Mouse (Mus musculus) heart, embryonic 16.5 days (tissue): ENCODE measurements around the gene Card19. TPM values are rescaled to one million over a fixed set of nuclear protein-coding genes. Genes with fewer than 3 reads are reported as not detected.
A peak's percentile ranks its signal among the peaks of the same experiment; 100 is the strongest.

Experiments used
- ATAC-seq: fragments of 200-750 bp; cut with Nextera tagmentation; replicated peaks from 2 replicates; pipeline ENCODE4 v1.8.0; 2017; ENCODE audit warnings: moderate number of reproducible peaks; ENCODE audit not compliant: insufficient read depth, low FRiP score; ENCODE audit errors: extremely low read depth
- H3K27ac ChIP-seq: fragments of 300-500 bp; sonication (generic); 2 replicates; pipeline ENCODE4 v1.5.1; 2014; ENCODE audit warnings: mild to moderate bottlenecking, low read length, control low read depth, moderate library complexity
- H3K27me3 ChIP-seq: fragments of 300-500 bp; sonication (generic); 2 replicates; pipeline ENCODE4 v1.6.1; 2014; ENCODE audit warnings: low read length, mixed read lengths; ENCODE audit not compliant: control insufficient read depth, insufficient read depth
- H3K36me3 ChIP-seq: fragments of 300-500 bp; sonication (generic); 2 replicates; pipeline ENCODE4 v1.6.1; 2014; ENCODE audit not compliant: control insufficient read depth, insufficient read depth
- H3K4me1 ChIP-seq: fragments of 300-500 bp; sonication (generic); 2 replicates; pipeline ENCODE4 v1.6.1; 2014; ENCODE audit warnings: low read length, mixed read lengths; ENCODE audit not compliant: control insufficient read depth, insufficient read depth
- H3K4me2 ChIP-seq: fragments of 300-500 bp; sonication (generic); 2 replicates; pipeline ENCODE4 v1.6.1; 2014; ENCODE audit warnings: low read depth, mild to moderate bottlenecking, control low read depth, low read length
- H3K4me3 ChIP-seq: fragments of 300-500 bp; sonication (generic); 2 replicates; pipeline ENCODE4 v1.5.1; 2014; ENCODE audit warnings: mild to moderate bottlenecking, control low read depth, low read length
- H3K9ac ChIP-seq: fragments of 300-500 bp; sonication (generic); 2 replicates; pipeline ENCODE4 v1.6.1; 2014; ENCODE audit warnings: low read length, control low read depth
- H3K9me3 ChIP-seq: fragments of 300-500 bp; sonication (generic); replicated peaks from 2 replicates; pipeline ENCODE4 v1.6.1; 2016; ENCODE audit warnings: low read length; ENCODE audit not compliant: control insufficient read depth
- WGBS: fragments of 180-500 bp; shearing (Covaris S2); extraction: QIAGEN DNeasy Blood & Tissue Kit; methylation state at CpG from one replicate; pipeline ENCODE4 v1.1.7; 2014; 5-methylcytosine and 5-hydroxymethylcytosine counted together
- polyA plus RNA-seq: library from polyadenylated mRNA; unstranded; fragments of >200 nt; fragmentation: Nextera tagmentation; extraction: Ambion mirVana; gene quantifications from 2 replicates; pipeline ENCODE4 v1.2.1, GENCODE M21; 2015

Card19 gene
- polyA plus RNA-seq, 1 experiment from 2014 or later, result 144 TPM

GRCm38 (mm10) chr13:49248467-49248862, 32.6 kb upstream of the Card19 start, which contains the start of gene Susd3:
TSS of gene Susd3 (minus strand) at chr13:49248706.
- peaks cover 23% of the 10 kb centered on the region for H3K4me1 ChIP-seq
- peak within 1 kb of the TSS; percentile 55 for H3K4me3 ChIP-seq
- no peak within 1 kb of the TSS for H3K27ac ChIP-seq
- peaks cover 13% of the 10 kb centered on the region; the same call in 1 of the 2 replicates for H3K27me3 ChIP-seq
- no peak for ATAC-seq
- WGBS, result 10% methylated on average over 8 of the region's 8 CpGs
- peak within 1 kb of the TSS; percentile 56 for H3K9ac ChIP-seq
- H3K4me2 ChIP-seq, result peak within 1 kb of the TSS; percentile 83
- H3K9me3 ChIP-seq, result no peaks in the 10 kb centered on the region
- H3K36me3 ChIP-seq, result no peaks in the 10 kb centered on the region

GRCm38 (mm10) chr13:49247740-49248466, 32.1 kb upstream of the Card19 start:
- Histone ChIP-seq H3K36me3 (no peaks in the 10 kb centered on the region), H3K9ac (peak overlapping the region; percentile 56), H3K4me1 (peaks cover 23% of the 10 kb centered on the region), H3K9me3 (no peaks in the 10 kb centered on the region), H3K27me3 (peaks cover 13% of the 10 kb centered on the region; the same call in 1 of the 2 replicates), H3K27ac (no peak overlapping the region), H3K4me2 (peak overlapping the region; percentile 83), H3K4me3 (peak overlapping the region; percentile 55)
- peak; percentile 30; the same call in 1 of the 2 replicates for ATAC-seq
- 3% methylated on average over 58 of the region's 58 CpGs for WGBS

DNA sequence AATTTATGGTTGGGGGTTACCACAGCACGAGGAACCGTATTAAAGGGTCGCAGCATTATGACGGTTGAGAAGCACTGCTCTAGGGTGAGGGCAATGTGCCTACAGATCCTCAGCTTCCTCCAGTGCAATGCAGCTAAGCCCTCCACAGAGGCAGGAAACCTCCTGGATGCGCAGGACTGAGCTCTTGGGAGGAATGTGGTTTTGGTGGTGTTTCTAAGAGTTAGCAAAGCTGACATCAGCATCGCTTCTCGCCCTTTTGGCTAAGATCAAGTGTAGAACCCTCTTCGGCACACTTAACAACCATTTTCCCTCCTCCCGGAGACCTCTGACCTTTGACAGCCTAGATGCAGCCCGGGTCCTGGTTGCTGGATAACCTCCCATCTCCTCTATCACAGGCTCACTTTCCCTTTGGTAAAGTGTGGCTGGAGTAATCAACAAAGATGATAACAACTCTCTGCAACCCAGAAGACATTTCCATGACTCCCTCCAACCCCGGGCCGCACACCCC, 31.4 kb upstream of the Card19 start:
- H3K27me3 ChIP-seq, result peaks cover 13% of the 10 kb centered on the region; the same call in 1 of the 2 replicates
- H3K9ac ChIP-seq, result peak overlapping the region; percentile 56
- peak overlapping the region; percentile 83 for H3K4me2 ChIP-seq
- WGBS, result 42% methylated on average over 12 of the region's 12 CpGs
- no peak for ATAC-seq
- no peaks in the 10 kb centered on the region for H3K36me3 ChIP-seq
- peak overlapping the region; percentile 55 for H3K4me3 ChIP-seq
- H3K27ac ChIP-seq, result no peak overlapping the region
- H3K9me3 ChIP-seq, result no peaks in the 10 kb centered on the region
- peaks cover 23% of the 10 kb centered on the region for H3K4me1 ChIP-seq

DNA sequence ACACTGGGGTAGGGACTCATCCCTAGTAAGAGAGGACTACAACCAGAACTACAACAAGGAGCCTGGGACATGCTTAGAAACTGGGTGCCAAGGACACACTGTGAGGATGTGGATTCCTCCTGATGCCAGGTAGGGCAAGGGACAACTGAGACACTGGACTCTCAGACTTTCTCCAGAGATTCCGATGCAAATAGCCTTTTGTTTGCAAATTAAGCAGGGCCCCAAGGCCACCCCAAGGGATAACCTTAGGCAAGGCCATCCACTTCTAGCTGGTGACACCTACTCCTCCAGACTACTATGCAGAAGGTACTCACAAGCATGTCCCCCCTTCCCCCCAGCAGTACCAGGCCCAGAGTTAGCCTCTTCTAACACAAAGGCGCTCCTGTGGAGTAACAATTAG, 30.8 kb upstream of the Card19 start:
- H3K4me2 ChIP-seq, result no peak overlapping the region
- H3K4me1 ChIP-seq, result peaks cover 23% of the 10 kb centered on the region
- H3K9me3 ChIP-seq, result no peaks in the 10 kb centered on the region
- 82% methylated on average over 2 of the region's 2 CpGs for WGBS
- no peak overlapping the region for H3K4me3 ChIP-seq
- no peak for ATAC-seq
- H3K9ac ChIP-seq, result no peak overlapping the region
- H3K27me3 ChIP-seq, result peaks cover 13% of the 10 kb centered on the region; the same call in 1 of the 2 replicates
- no peak overlapping the region for H3K27ac ChIP-seq
- H3K36me3 ChIP-seq, result no peaks in the 10 kb centered on the region

GRCm38 (mm10) chr13:49246011-49246410, 30.2 kb upstream of the Card19 start:
- ATAC-seq, result peak; percentile 24; the same call in 1 of the 2 replicates
- no peak overlapping the region for H3K4me3 ChIP-seq
- peaks cover 13% of the 10 kb centered on the region; the same call in 1 of the 2 replicates for H3K27me3 ChIP-seq
- no peaks in the 10 kb centered on the region for H3K9me3 ChIP-seq
- no peaks in the 10 kb centered on the region for H3K36me3 ChIP-seq
- H3K4me1 ChIP-seq, result peaks cover 23% of the 10 kb centered on the region
- no peak overlapping the region for H3K9ac ChIP-seq
- WGBS, result 35% methylated on average over 3 of the region's 3 CpGs
- H3K4me2 ChIP-seq, result no peak overlapping the region
- no peak overlapping the region for H3K27ac ChIP-seq

- H3K4me3 ChIP-seq, result no peak overlapping the region
- no peak overlapping the region for H3K27ac ChIP-seq
- WGBS, result 63% methylated on average over 4 of the region's 4 CpGs
- no peak for ATAC-seq
- H3K36me3 ChIP-seq, result no peaks in the 10 kb centered on the region
- no peak overlapping the region for H3K9ac ChIP-seq
- H3K4me2 ChIP-seq, result no peak overlapping the region
- H3K27me3 ChIP-seq, result peaks cover 13% of the 10 kb centered on the region; the same call in 1 of the 2 replicates
- peaks cover 23% of the 10 kb centered on the region for H3K4me1 ChIP-seq
- H3K9me3 ChIP-seq, result no peaks in the 10 kb centered on the region
These were observed 29.4 kb upstream of the Card19 start for GRCm38 (mm10) chr13:49245251-49245650.

DNA sequence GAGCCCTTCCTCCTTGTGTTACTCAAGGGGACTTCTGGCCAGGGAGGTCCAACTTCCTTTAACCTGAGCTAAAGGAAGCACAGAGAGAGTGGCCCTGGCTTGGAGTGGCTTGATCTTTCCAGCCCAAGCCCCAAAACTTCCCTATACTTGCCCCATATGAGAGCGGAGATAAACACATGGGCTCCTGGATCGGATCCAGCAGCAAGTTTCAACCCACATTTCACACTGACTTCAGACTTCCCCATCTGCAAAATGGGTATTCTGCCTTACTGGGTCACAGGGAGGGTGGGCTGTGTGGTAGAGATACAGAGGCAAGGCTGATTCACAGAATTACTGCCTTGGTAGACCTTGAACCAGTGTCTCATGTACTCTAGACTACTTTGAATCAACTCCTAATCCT, 27.7 kb upstream of the Card19 start:
- Histone ChIP-seq H3K9ac (no peak overlapping the region), H3K9me3 (no peaks in the 10 kb centered on the region), H3K36me3 (no peaks in the 10 kb centered on the region), H3K4me2 (no peak overlapping the region), H3K4me1 (peaks cover 20% of the 10 kb centered on the region), H3K27ac (no peak overlapping the region), H3K4me3 (no peak overlapping the region), H3K27me3 (peaks cover 11% of the 10 kb centered on the region; the same call in 1 of the 2 replicates)
- WGBS, result 94% methylated on average over 2 of the region's 2 CpGs
- ATAC-seq, result no peak

GRCm38 (mm10) chr13:49242321-49243065, 26.7 kb upstream of the Card19 start:
- H3K27ac ChIP-seq, result peak overlapping the region; percentile 12; the same call in 1 of the 2 replicates
- H3K4me1 ChIP-seq, result peaks cover 11% of the 10 kb centered on the region
- H3K4me3 ChIP-seq, result no peak overlapping the region
- no peaks in the 10 kb centered on the region for H3K36me3 ChIP-seq
- peak; percentile 64 for ATAC-seq
- H3K9me3 ChIP-seq, result no peaks in the 10 kb centered on the region
- WGBS, result 51% methylated on average over 9 of the region's 9 CpGs
- H3K9ac ChIP-seq, result no peak overlapping the region
- no peak overlapping the region for H3K4me2 ChIP-seq
- peaks cover 8% of the 10 kb centered on the region; the same call in 1 of the 2 replicates for H3K27me3 ChIP-seq
